ENCODE assay signal across 23 mouse cellular contexts in genomic region chr9:110752917-110753435, GRCm38 (mm10). TPM values are rescaled to one million over a fixed set of nuclear protein-coding genes. Genes with fewer than 3 reads are reported as not detected.
"Had no signal": no experiment of that assay in that cellular context is flagged by ENCODE, and none has a peak within 500 bp of the region (broad histone marks: within the 10 kb centered on the region; RNA-seq: fewer than 3 reads in every experiment).

No protein-coding gene starts in this region.

- H3K4me2 ChIP-seq: limb, embryonic 13.5 days; lung, embryonic 15.5 days; neural tube, embryonic 13.5 days; stomach, embryonic 15.5 days had no signal

- H3K27me3 ChIP-seq: lung, embryonic 15.5 days; neural tube, embryonic 13.5 days; stomach, embryonic 15.5 days had no signal

- H3K9ac ChIP-seq: limb, embryonic 13.5 days; lung, embryonic 15.5 days; neural tube, embryonic 13.5 days; stomach, embryonic 15.5 days had no signal

- H3K4me3 ChIP-seq: layer of hippocampus, adult 2 months; limb, embryonic 13.5 days; lung, embryonic 15.5 days; megakaryocyte, embryonic 14.5 days; neural tube, embryonic 13.5 days; stomach, embryonic 15.5 days had no signal

- H3K36me3 ChIP-seq: limb, embryonic 13.5 days; lung, embryonic 15.5 days; neural tube, embryonic 13.5 days; stomach, embryonic 15.5 days had no signal

- H3K9me3 ChIP-seq: limb, embryonic 13.5 days; lung, embryonic 15.5 days; megakaryocyte, embryonic 14.5 days; neural tube, embryonic 13.5 days; stomach, embryonic 15.5 days had no signal

- DNase-seq: kidney, adult 11 months; kidney, postnatal 10 days; kidney, postnatal 4 days; lung, postnatal 14 days; midbrain, embryonic 14.5 days; right cerebral cortex, postnatal 14 days; thymus, adult 2 months; thymus, postnatal 25 days had no signal

- H3K4me1 ChIP-seq: neural tube, embryonic 13.5 days had no signal

- H3K27ac ChIP-seq: layer of hippocampus, adult 2 months; limb, embryonic 13.5 days; lung, embryonic 15.5 days; macrophage; neural tube, embryonic 13.5 days; stomach, embryonic 15.5 days had no signal

RNA-seq across cellular contexts. Expression of gene Pth1r, which starts 6.0 kb away (rescaled TPM):
- total RNA-seq: monocyte, adult 5-6 weeks had no signal

RNA-seq across cellular contexts. Expression of gene Myl3, which starts 11.3 kb away (rescaled TPM):
- total RNA-seq: layer of hippocampus, adult 2 months; monocyte, adult 5-6 weeks had no signal
- polyA plus RNA-seq: macrophage; urinary bladder, adult 2 months had no signal

RNA-seq across cellular contexts. Expression of gene Prss42, which starts 45.0 kb away (rescaled TPM):
- total RNA-seq: layer of hippocampus, adult 2 months; layer of hippocampus, postnatal 10 days; left cerebral cortex, postnatal 36 days; monocyte, adult 5-6 weeks had no signal
- polyA plus RNA-seq: intestine, embryonic 14.5 days; kidney, embryonic 14.5 days; limb, embryonic 13.5 days; liver, embryonic 16.5 days; lung, embryonic 15.5 days; macrophage; midbrain, embryonic 14.5 days; neural tube, embryonic 13.5 days; spleen, adult 2 months; stomach, embryonic 15.5 days; thymus, adult 2 months; urinary bladder, adult 2 months had no signal
